In genomic region chr1:84283119-84283518, GRCm38 (mm10) we compare ENCODE assay signal across 8 mouse cellular contexts.
A peak's percentile ranks its signal among the peaks of the same experiment; 100 is the strongest.
DNase-seq lines count a peak whose midpoint lies in the region; ATAC-seq and TF ChIP-seq lines count a peak whose summit lies in the region.

No protein-coding gene starts in this region.

- no peaks in the 10 kb centered on the region for H3K27me3 ChIP-seq in hindbrain, embryonic 13.5 days
- no peaks in the 10 kb centered on the region for H3K27me3 ChIP-seq in neural tube, embryonic 15.5 days (replicated peaks)

- no peaks in the 10 kb centered on the region for H3K36me3 ChIP-seq in ES-E14 (ENCODE audit: control insufficient read depth, insufficient read depth, low read length, poor library complexity, severe bottlenecking)
- no peaks in the 10 kb centered on the region for H3K36me3 ChIP-seq in hindbrain, embryonic 13.5 days
- no peaks in the 10 kb centered on the region for H3K36me3 ChIP-seq in neural tube, embryonic 15.5 days

- peak; percentile 59 for DNase-seq in embryo, embryonic 10 days (ENCODE audit: low spot score)
- DNase-seq in embryo, embryonic 9.5 days (ENCODE audit: extremely low spot score): no peak
- DNase-seq in ES-E14 (ENCODE audit: low read depth, low spot score) (peak; percentile 21), liver (peak; percentile 10)
- no peak for DNase-seq in natural killer cell, adult 2 months (ENCODE audit: low spot score in 2 of 2)

- TF ChIP-seq CTCF in embryonic fibroblast, embryonic 13.5 days (IDR thresholded peaks at IDR 0.05; ENCODE audit: borderline replicate concordance, insufficient read depth, low read length): 0 out of 2 replicates have a peak, but pooled peaks have one; percentile 9

- H3K9me3 ChIP-seq in ES-E14 (ENCODE audit: control insufficient read depth, insufficient read depth, low read depth, low read length): no peaks in the 10 kb centered on the region
- H3K9me3 ChIP-seq in hindbrain, embryonic 13.5 days: no peaks in the 10 kb centered on the region
- no peaks in the 10 kb centered on the region for H3K9me3 ChIP-seq in neural tube, embryonic 15.5 days (replicated peaks)

- 16% methylated on average over 2 of the region's 2 CpGs for WGBS in hindbrain, embryonic 13.5 days
- WGBS in neural tube, embryonic 15.5 days: 11% methylated on average over 2 of the region's 2 CpGs

- in situ Hi-C loops in ES-E14 (cut with MboI; ENCODE audit: low sequenced_read_pairs in 2 of 2, unreplicated experiment in 2 of 2): loop anchor here in 1 of 2 experiments (25.0 kb wide), 1 partner anchor 546 kb away; no protein-coding TSS in a partner anchor

- peak overlapping the region in 1 of 2 experiments; percentile 82; a peak in 2 of 4 replicates for H3K4me3 ChIP-seq in ES-E14 (ENCODE audit: insufficient read depth in 1 of 2, low read depth in 1 of 2, low read length in 2 of 2, poor library complexity in 1 of 2, severe bottlenecking in 1 of 2)
- H3K4me3 ChIP-seq in embryonic fibroblast, embryonic 13.5 days (ENCODE audit: insufficient read depth, low read length): peak overlapping the region; percentile 78
- H3K4me3 ChIP-seq in hindbrain, embryonic 13.5 days: peak overlapping the region; percentile 76
- H3K4me3 ChIP-seq in neural tube, embryonic 15.5 days (replicated peaks): peak overlapping the region; percentile 83

- peak overlapping the region; percentile 74 for H3K4me2 ChIP-seq in hindbrain, embryonic 13.5 days
- H3K4me2 ChIP-seq in neural tube, embryonic 15.5 days: peak overlapping the region; percentile 69

- TF ChIP-seq POLR2A in embryonic fibroblast, embryonic 13.5 days (IDR thresholded peaks at IDR 0.05; ENCODE audit: low read depth, low read length): no peak

- peaks cover 2 to 5% of the 10 kb centered on the region in 2 experiments; a peak in 1 of 4 replicates for H3K4me1 ChIP-seq in ES-E14 (ENCODE audit: control insufficient read depth in 2 of 2, insufficient read depth in 2 of 2, low read length in 2 of 2, poor library complexity in 1 of 2)
- no peaks in the 10 kb centered on the region for H3K4me1 ChIP-seq in embryonic fibroblast, embryonic 13.5 days (ENCODE audit: control insufficient read depth, insufficient read depth, low read length)
- peaks cover 66% of the 10 kb centered on the region for H3K4me1 ChIP-seq in hindbrain, embryonic 13.5 days (replicated peaks)
- peaks cover 56% of the 10 kb centered on the region for H3K4me1 ChIP-seq in neural tube, embryonic 15.5 days

- H3K9ac ChIP-seq in ES-E14 (ENCODE audit: insufficient read depth, low read depth, low read length, poor library complexity, severe bottlenecking): peak overlapping the region; percentile 45; the same call in 1 of the 2 replicates
- H3K9ac ChIP-seq in hindbrain, embryonic 13.5 days: peak overlapping the region; percentile 95
- peak overlapping the region; percentile 89 for H3K9ac ChIP-seq in neural tube, embryonic 15.5 days (replicated peaks)

- H3K27ac ChIP-seq in ES-E14 (ENCODE audit: insufficient read depth, low read depth, low read length, poor library complexity, severe bottlenecking): no peak overlapping the region
- H3K27ac ChIP-seq in embryonic fibroblast, embryonic 13.5 days (ENCODE audit: insufficient read depth, low read length): no peak overlapping the region
- H3K27ac ChIP-seq in hindbrain, embryonic 13.5 days: peak overlapping the region; percentile 71
- H3K27ac ChIP-seq in neural tube, embryonic 15.5 days (replicated peaks): no peak overlapping the region

- no peak for ATAC-seq in hindbrain, embryonic 13.5 days (ENCODE audit: low FRiP score)
- ATAC-seq in neural tube, embryonic 15.5 days (ENCODE audit: low FRiP score): no peak

TF ChIP-seq in ES-E14, 5 proteins besides CTCF, POLR2A, EP300 and RAD21:
- TF ChIP-seq ZNF384 (IDR thresholded peaks at IDR 0.05; ENCODE audit: low read depth, low read length) (peak; percentile 95), CHD2 (IDR thresholded peaks at IDR 0.05; ENCODE audit: low read depth, low read length) (no peak), MAFK (IDR thresholded peaks at IDR 0.05; ENCODE audit: insufficient read depth, low read depth, low read length) (no peak), HCFC1 (IDR thresholded peaks at IDR 0.05; ENCODE audit: borderline replicate concordance, insufficient read depth, low read length) (no peak)

Comparison
In these comparisons a context has a peak if more than half of its experiments do, and no peak if none do; other contexts are left out.
1. DNase-seq: peak in embryo, embryonic 10 days (single experiment), ES-E14 (single experiment) and liver (single experiment); none in embryo, embryonic 9.5 days (single experiment) and natural killer cell, adult 2 months (0 of 2).
2. H3K9ac ChIP-seq: peak in every context shown above with its lines; median percentile 95 in hindbrain, embryonic 13.5 days; 89 in neural tube, embryonic 15.5 days; 45 in ES-E14.